Mouse (Mus musculus): ENCODE measurements around the gene Zp3. TPM values are rescaled to one million over a fixed set of nuclear protein-coding genes. Genes with fewer than 3 reads are reported as not detected.
A peak's percentile ranks its signal among the peaks of the same experiment; 100 is the strongest.

Zp3 gene
- total and polyA plus RNA-seq, 2 experiments from 2014 or later, result 0.10 to 0.39 TPM

DNA sequence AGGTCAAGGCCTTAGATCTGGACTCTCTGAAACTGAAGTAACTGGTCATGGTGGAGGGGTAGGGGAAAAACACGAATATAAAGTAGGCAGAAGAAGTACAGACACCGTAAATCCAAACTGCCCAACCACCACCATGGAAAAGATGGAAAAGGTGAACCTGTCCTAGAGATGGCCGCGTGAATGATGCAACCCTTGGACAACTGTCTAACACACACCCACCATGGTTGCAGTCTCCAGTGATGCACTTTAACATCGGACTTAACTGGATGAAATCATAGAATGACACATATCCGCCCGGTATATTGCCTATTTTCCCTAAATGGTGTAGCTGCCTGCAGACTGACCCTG is 44.7 kb upstream of the Zp3 start:
- peaks cover 11% of the 10 kb centered on the region; the same call in 1 of the 2 replicates for H3K36me3 ChIP-seq (ENCODE audit: insufficient read depth, low read length)
- ATAC-seq (peak; percentile 22; the same call in 1 of the 2 replicates), DNase-seq (ENCODE audit: low spot score) (no peak)
- peak overlapping the region; percentile 54 for H3K4me2 ChIP-seq (ENCODE audit: low read depth, low read length)
- no peaks in the 10 kb centered on the region for H3K27me3 ChIP-seq (ENCODE audit: insufficient read depth, low read length)
- no peak for TF ChIP-seq CTCF (IDR thresholded peaks at IDR 0.05; ENCODE audit: low read depth)
- peak overlapping the region; percentile 49 for H3K4me3 ChIP-seq (ENCODE audit: low read length)
- peak overlapping the region; percentile 98 for H3K27ac ChIP-seq
- H3K9ac ChIP-seq (replicated peaks; ENCODE audit: low read length), result peak overlapping the region; percentile 75
- WGBS, result 47% methylated on average over 7 of the region's 7 CpGs
- H3K4me1 ChIP-seq (ENCODE audit: insufficient read depth, low read length), result peaks cover 13% of the 10 kb centered on the region
- H3K9me3 ChIP-seq (ENCODE audit: low read length), result no peaks in the 10 kb centered on the region

GRCm38 (mm10) chr5:135935641-135936190 is 44.2 kb upstream of the Zp3 start:
- Histone ChIP-seq H3K27me3 (ENCODE audit: insufficient read depth, low read length) (no peaks in the 10 kb centered on the region), H3K4me2 (ENCODE audit: low read depth, low read length) (no peak overlapping the region), H3K4me1 (ENCODE audit: insufficient read depth, low read length) (peaks cover 12% of the 10 kb centered on the region; the same call in 1 of the 2 replicates), H3K4me3 (ENCODE audit: low read length) (no peak overlapping the region), H3K9ac (replicated peaks; ENCODE audit: low read length) (no peak overlapping the region), H3K36me3 (ENCODE audit: insufficient read depth, low read length) (peaks cover 6% of the 10 kb centered on the region; the same call in 1 of the 2 replicates), H3K9me3 (ENCODE audit: low read length) (no peaks in the 10 kb centered on the region), H3K27ac (peak overlapping the region; percentile 98)
- DNase-seq (ENCODE audit: low spot score) (no peak), ATAC-seq (no peak)
- 78% methylated on average over 6 of the region's 6 CpGs for WGBS
- TF ChIP-seq CTCF (IDR thresholded peaks at IDR 0.05; ENCODE audit: low read depth), result no peak

DNA sequence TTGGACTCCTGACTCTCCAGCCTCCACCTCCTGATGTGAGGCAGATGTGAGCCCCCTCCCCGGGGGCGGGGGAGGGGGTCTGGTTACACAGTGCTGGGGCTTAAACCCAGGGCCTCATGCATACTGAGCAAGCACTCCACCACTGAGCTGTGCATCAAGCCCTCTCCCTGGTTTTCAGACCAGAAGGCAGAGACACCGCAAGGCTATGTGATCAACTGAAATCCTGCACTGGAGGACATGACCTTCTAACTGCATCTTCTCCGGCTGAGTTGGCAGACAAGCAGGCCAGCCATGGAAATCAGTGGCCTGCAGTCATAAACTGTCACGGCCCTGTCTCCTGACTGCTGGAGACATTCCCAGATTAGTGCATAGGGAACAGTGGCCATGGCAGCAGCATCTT is 39.3 kb upstream of the Zp3 start:
- Histone ChIP-seq H3K36me3 (ENCODE audit: insufficient read depth, low read length) (no peaks in the 10 kb centered on the region), H3K4me3 (ENCODE audit: low read length) (no peak overlapping the region), H3K4me1 (ENCODE audit: insufficient read depth, low read length) (no peaks in the 10 kb centered on the region), H3K27ac (no peak overlapping the region), H3K9me3 (ENCODE audit: low read length) (no peaks in the 10 kb centered on the region), H3K27me3 (ENCODE audit: insufficient read depth, low read length) (no peaks in the 10 kb centered on the region), H3K9ac (replicated peaks; ENCODE audit: low read length) (no peak overlapping the region), H3K4me2 (ENCODE audit: low read depth, low read length) (no peak overlapping the region)
- TF ChIP-seq CTCF (IDR thresholded peaks at IDR 0.05; ENCODE audit: low read depth), result no peak
- WGBS, result 60% methylated on average over 5 of the region's 5 CpGs
- ATAC-seq (no peak), DNase-seq (ENCODE audit: low spot score) (no peak)

GRCm38 (mm10) chr5:135942710-135943109 is 37.2 kb upstream of the Zp3 start:
- Histone ChIP-seq H3K4me1 (ENCODE audit: insufficient read depth, low read length) (0 out of 2 replicates have a peak, but pooled peaks cover 3% of the 10 kb centered on the region), H3K9me3 (ENCODE audit: low read length) (no peaks in the 10 kb centered on the region), H3K27me3 (ENCODE audit: insufficient read depth, low read length) (no peaks in the 10 kb centered on the region), H3K4me3 (ENCODE audit: low read length) (no peak overlapping the region), H3K4me2 (ENCODE audit: low read depth, low read length) (no peak overlapping the region), H3K36me3 (ENCODE audit: insufficient read depth, low read length) (no peaks in the 10 kb centered on the region), H3K9ac (replicated peaks; ENCODE audit: low read length) (no peak overlapping the region), H3K27ac (no peak overlapping the region)
- TF ChIP-seq CTCF (IDR thresholded peaks at IDR 0.05; ENCODE audit: low read depth), result no peak
- ATAC-seq (no peak), DNase-seq (ENCODE audit: low spot score) (no peak)
- 70% methylated on average over 6 of the region's 6 CpGs for WGBS

DNA sequence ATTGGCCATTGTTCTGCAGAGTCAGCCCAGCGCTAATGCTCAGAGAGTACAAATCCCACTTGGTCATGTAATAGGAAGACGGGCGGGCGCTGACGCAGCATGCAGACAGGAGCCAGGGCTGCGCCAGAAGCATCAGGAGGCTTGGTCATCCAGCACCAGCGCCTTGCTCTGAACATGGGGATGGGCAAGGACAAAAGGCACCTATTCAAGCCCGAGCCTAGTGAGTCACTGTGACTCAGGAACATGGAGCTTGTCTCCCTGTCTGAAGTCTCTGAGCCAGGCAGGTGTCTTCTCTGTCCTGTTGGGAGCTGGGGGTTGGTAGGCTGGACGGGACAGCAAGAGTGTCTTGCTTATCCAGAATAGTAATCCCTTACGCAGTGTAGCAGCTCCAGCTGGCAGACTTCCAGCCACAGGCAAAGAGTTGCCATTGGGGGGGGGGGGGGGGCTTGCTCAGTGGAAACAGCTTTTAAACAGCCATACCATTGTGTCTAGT is 33.9 kb upstream of the Zp3 start:
- peak; percentile 71 for DNase-seq (ENCODE audit: low spot score)
- Histone ChIP-seq H3K27ac (no peak overlapping the region), H3K9me3 (ENCODE audit: low read length) (no peaks in the 10 kb centered on the region), H3K4me3 (ENCODE audit: low read length) (no peak overlapping the region), H3K9ac (replicated peaks; ENCODE audit: low read length) (no peak overlapping the region), H3K36me3 (ENCODE audit: insufficient read depth, low read length) (no peaks in the 10 kb centered on the region), H3K27me3 (ENCODE audit: insufficient read depth, low read length) (no peaks in the 10 kb centered on the region), H3K4me1 (ENCODE audit: insufficient read depth, low read length) (0 out of 2 replicates have a peak, but pooled peaks cover 3% of the 10 kb centered on the region), H3K4me2 (ENCODE audit: low read depth, low read length) (peak overlapping the region; percentile 35)
- 28% methylated on average over 10 of the region's 10 CpGs for WGBS
- peak; percentile 58; the same call in 1 of the 2 replicates for ATAC-seq
- TF ChIP-seq CTCF (IDR thresholded peaks at IDR 0.05; ENCODE audit: low read depth), result no peak

DNA sequence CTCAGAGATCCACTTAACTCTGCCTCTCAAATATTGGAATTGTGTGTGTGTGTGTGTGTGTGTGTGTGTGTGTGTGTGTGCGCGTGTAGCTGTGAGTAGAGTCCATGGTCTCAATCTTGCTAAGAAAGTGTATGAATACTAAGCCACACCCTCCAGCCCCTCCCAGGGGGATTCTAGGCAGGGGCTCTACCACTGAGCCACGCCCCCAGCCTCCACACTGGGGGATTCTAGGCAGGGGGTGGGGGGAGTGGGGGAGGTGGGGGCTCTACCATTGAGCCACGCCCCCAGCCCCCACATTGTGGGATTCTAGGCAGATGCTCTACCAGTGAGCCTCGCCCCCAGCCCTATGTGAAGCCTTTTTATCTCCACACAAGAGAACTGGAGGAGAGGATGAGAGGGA is 33.3 kb upstream of the Zp3 start:
- WGBS, result 52% methylated on average over 5 of the region's 5 CpGs
- 0 out of 2 replicates have a peak, but pooled peaks cover 3% of the 10 kb centered on the region for H3K4me1 ChIP-seq (ENCODE audit: insufficient read depth, low read length)
- no peak overlapping the region for H3K27ac ChIP-seq
- H3K36me3 ChIP-seq (ENCODE audit: insufficient read depth, low read length), result no peaks in the 10 kb centered on the region
- no peaks in the 10 kb centered on the region for H3K9me3 ChIP-seq (ENCODE audit: low read length)
- DNase-seq (ENCODE audit: low spot score) (no peak), ATAC-seq (peak; percentile 29; the same call in 1 of the 2 replicates)
- no peaks in the 10 kb centered on the region for H3K27me3 ChIP-seq (ENCODE audit: insufficient read depth, low read length)
- H3K9ac ChIP-seq (replicated peaks; ENCODE audit: low read length), result no peak overlapping the region
- H3K4me2 ChIP-seq (ENCODE audit: low read depth, low read length), result 0 out of 2 replicates have a peak overlapping the region, but pooled peaks have one; percentile 35
- TF ChIP-seq CTCF (IDR thresholded peaks at IDR 0.05; ENCODE audit: low read depth), result no peak
- H3K4me3 ChIP-seq (ENCODE audit: low read length), result no peak overlapping the region
